Mouse (Mus musculus) 3T3-L1 (cell line): ENCODE results near the gene Asb3.

Experiments
- DNase-seq: peaks from one replicate; pipeline ENCODE4 v3.0.0-alpha.2; 2015; ENCODE audit warnings: low read depth, low spot score

Asb3 gene

DNA sequence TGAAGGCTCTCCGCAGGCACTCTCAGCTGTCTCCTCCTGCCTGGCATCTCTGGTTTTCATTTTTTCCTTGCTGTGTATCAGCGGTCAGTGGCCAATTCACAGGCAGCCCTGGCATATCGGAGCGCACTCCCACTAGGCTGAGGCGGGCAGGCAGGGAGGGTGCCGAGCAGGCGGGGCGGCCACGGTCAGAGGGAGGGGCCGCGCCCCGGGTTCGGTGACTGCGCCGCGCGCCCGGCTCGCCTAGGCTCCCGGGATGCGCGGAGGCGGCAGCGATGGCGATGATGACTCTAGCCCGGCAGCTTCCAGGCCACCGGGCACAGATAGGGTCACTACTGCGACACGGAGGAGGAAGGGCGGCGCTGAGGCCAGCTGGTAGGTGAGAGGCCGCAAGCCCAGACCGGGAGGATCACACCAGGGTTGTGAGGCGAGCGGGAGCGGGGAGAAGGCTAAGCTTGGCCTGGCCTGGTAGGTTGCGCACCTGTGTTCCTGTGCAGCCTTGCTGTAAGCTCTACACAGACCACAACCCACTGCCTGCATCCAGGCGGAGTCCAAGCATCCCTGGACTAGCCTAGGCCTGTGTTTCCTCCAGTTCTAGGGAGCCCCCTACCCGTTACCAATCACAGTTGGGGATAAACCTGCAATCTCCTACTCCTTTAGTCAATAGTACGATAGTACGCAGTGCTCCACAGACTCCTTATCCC lies at the start of gene Asb3, which contains the start of gene Gpr75:
Asb3 (plus strand) TSS at position 246 of the 701 bp plus-strand sequence.
Gpr75 (plus strand) TSS at position 188 of the 701 bp plus-strand sequence.
- no peak for DNase-seq

DNA sequence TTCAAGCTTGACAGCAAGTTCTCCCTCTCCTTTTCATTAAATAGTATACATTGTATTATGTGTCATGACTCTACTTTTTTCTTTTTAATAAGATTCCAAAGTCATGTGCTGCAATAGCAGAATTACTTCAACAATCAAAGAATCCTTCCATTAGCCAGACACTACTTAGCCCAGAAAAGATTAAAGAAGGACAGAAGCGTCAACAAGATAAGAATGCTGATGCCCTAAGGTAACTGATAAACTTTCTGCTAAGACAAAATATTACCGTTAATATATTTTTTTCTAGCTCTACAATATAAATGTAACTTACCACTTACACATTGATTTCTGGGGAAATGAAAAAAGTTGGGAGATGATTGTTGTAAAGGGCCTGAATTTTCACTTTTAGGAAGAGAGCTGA lies 46.4 kb upstream of the Asb3 start:
- no peak for DNase-seq

- DNase-seq = peak; percentile 63
These were observed 40.9 kb upstream of the Asb3 start for GRCm38 (mm10) chr11:30844355-30844754.

- DNase-seq = no peak
These were observed 12.8 kb upstream of the Asb3 start for GRCm38 (mm10) chr11:30872425-30872824.

- DNase-seq = no peak
These were observed 2.9 kb downstream of the Asb3 start for GRCm38 (mm10) chr11:30888153-30888552.

DNA sequence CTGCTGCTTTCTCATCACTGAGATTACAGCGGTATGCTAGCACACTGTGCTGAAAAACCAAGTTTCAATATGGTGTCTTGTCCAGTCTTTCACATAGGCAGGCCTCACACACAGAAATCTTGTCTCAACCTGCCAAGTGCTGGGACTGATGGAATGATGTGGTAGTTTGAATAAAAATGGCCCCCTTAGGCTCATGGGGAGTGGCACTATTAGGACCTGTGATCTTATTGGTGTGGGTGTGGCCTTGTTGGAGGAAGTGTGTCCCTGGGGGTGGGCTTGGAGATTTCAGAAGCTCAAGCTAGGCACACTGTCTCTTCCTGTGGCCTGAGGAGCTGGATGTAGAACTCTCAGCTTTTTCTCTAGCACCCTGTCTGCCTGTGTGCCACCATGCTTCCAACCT lies 11.0 kb downstream of the Asb3 start:
- DNase-seq = no peak

GRCm38 (mm10) chr11:30899312-30899711 lies 14.1 kb downstream of the Asb3 start:
- DNase-seq = no peak

DNA sequence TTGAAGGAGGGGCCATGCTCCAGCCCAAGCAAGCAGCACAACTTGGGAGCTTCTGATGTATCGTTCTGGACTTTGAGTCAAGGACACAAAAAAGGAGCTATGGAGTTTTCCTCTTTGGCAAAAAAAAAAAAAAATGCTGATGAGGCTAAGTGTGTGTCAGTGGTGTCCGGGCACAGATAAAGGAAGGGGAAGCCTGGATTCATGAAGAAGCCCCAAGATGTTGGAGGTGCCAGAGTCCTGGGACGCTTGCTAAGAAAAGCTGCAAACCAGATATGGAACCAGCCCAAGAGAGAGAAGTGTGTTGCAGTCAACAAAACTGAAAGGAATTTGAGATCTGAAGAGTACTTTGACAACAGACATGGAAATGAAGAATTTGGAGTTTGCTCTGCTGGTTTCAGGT lies 27.1 kb downstream of the Asb3 start:
- no peak for DNase-seq

DNA sequence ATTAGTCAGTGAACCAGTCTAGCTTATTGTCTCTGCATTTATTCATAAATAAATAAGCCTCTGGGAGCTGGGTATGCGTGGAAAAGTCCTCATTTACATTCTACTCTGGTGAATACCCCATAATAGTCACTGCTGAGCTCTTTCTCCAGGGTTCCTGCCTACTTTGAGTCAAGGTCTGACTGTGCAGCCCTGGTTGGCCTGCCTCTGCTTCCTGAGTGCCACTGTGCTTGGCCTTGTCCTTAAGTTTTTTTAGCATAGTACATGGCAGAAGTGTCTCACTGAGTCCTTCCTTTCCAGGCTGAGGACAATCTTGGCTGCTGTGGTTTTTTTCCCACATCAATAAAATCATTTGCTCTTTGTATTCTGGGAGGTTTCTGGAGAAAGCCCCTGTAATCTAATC lies 35.4 kb downstream of the Asb3 start:
- DNase-seq = no peak

- DNase-seq = no peak
These were observed 38.1 kb downstream of the Asb3 start for GRCm38 (mm10) chr11:30923283-30923682.

DNA sequence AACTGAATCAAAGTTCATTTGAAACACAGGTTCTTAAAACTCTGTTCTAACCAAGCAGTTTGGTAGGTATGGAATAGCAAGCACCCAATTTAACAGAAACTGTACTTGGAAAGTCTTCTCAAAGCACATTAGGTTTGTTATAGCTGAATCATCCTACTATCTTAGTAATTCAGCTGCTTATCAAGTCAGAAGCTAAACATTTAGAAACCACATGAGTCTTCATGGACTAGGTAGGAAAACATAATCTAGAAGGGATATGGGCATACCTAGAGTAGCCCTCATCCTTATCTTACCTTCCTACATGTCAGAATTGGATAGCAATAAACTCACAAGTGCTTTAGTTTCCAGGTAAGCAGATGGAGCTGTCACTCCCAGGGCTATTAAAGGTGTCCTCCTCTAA lies 42.9 kb downstream of the Asb3 start:
- no peak for DNase-seq

DNA sequence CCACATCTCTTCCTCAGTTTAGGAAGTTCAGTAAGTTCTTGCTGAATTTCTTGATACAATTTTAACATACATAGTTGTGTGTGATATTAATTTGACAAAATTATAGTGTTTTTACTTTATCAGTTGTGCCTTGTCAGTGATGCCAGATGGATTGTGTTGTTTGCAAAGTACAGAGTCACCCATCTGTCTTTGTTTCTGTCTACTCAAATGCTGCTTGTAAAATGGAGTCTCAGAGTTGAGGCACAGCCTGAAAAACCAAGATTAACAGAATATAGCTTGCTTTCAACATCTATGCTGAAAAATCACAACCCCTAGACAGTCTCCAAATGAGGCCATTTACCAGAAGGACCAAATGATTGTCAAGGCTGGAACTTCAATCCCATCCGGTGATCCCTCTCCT lies 43.3 kb downstream of the Asb3 start:
- DNase-seq = no peak

- no peak for DNase-seq
These were observed 58.3 kb downstream of the Asb3 start for GRCm38 (mm10) chr11:30943522-30943921.

GRCm38 (mm10) chr11:30952829-30953228 lies 67.6 kb downstream of the Asb3 start:
- peak; percentile 3 for DNase-seq

DNA sequence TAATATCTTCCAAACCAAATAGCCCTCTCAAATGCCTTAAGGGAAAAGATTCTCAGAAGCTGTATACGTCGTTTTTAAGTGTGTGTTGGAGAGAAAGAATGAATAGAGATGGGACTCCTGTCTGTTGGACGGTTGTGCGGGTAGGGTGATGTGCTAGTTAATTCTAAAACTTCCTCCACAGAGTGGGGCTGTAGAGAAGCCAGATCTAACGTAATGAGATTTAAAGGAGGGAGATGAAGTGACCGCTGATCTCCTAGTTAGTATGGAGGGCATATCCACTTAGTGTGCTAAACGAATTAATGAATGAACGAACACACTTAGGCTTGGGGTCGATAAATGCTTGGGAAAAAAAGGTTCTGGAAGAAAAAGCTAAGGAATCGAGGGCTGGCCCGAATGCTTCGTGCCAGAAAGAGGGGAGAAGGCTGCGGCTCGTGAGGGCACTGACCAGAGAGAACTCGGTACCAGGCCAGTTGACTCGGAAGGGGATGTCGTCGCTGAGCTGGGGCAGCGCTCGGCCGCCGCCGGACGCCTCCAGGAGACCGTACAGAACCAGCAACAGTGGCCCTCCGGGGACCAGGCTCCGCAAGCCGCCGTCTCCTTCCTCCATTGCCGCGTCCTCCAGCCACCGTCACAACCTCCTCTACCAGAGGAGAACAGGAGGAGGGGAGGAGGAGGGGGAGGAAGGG lies 68.4 kb downstream of the Asb3 start:
- DNase-seq = peak; percentile 51

DNA sequence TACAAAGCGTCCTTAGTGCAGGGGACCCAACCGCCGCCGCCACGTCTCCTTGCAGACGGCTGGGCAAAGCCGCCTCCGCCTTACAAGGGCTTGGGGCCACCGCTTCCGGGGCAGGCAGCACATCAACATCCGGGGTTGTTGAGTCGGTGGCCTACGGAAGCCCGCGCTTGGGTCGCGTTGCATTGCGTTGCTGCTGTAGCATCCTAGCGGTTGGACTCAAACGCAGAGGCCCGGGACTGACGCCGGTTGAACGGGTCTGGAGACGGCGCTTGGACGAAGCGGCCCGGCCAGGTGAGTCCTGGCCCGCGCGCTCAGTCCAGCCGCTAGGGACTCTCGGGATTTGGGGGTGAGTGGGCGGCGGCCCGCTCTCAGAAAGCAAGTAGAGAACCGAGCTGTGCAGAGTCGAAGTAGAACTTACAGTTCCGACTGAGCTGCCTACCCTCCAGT lies 69.1 kb downstream of the Asb3 start, which contains the start of gene Erlec1:
Erlec1 (minus strand) TSS at position 57 of the 447 bp plus-strand sequence.
- peak; percentile 86 for DNase-seq

- no peak for DNase-seq
These were observed 100.0 kb downstream of the Asb3 start for GRCm38 (mm10) chr11:30985237-30985636.

- DNase-seq = peak; percentile 97
These were observed 100.8 kb downstream of the Asb3 start, which contains the start of gene Chac2 for GRCm38 (mm10) chr11:30985877-30986624. Chac2 (minus strand) TSS chr11:30986350.

- no peak for DNase-seq
These were observed 101.4 kb downstream of the Asb3 start for GRCm38 (mm10) chr11:30986625-30987017.

DNA sequence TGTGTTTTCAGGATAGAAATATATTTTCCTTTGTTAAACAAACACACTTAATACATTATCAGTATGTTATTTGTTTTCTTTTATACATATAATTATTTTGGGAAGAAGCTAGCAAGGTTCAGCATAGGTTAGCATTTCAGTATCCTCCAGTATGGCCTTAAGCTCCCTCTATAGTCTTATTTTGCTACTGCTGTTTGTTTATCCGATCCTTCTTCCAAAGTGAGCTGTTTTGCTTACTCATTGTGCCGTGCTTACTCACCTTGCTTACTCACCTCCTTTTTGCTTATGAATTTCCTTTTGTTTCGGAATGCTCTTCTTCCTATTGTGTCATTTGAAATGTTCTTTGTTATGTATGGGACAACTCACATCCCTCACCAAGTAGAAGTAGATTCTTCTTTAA lies 111.5 kb downstream of the Asb3 start:
- DNase-seq = no peak

DNA sequence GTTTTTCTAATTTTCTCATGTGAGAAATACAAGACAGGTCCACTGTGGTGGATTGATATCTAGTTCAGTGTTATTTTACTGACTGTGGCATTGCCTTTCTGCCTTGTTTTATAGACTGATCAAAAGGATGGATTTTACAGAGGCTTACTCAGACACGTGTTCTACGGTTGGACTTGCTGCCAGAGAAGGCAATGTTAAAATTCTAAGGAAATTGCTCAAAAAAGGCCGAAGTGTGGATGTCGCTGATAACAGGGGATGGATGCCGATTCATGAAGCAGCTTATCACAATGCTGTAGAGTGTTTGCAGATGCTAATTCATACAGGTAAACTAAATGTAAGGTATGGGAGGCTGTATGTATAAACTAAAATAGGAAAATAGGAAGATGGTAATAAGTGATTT lies 113.0 kb downstream of the Asb3 start:
- no peak for DNase-seq

DNA sequence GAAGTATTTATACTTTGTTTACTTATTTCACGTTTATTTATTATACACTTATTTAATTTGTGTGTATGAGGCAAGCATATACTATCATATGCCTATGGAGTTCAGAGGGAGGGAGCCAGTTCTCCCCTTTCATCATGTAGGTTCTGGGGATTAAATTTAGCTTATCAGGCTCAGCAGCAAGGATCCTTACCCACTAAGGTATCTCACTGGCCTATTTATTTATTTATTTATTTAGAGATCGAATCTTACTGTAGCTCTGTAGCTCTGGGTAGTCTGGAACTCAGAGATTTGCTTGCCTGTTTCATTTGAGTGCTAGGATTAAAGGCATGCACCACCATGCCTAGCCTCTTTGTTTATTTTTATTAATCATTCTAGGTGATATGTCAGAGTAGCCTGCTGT lies 113.5 kb downstream of the Asb3 start:
- no peak for DNase-seq
